Mouse (Mus musculus): ENCODE data around the gene Klk15.

- TF ChIP-seq POLR2A (IDR thresholded peaks at IDR 0.05; ENCODE audit: borderline replicate concordance, control insufficient read depth, low read depth, low read length) = no peak
- TF ChIP-seq CTCF (IDR thresholded peaks at IDR 0.05; ENCODE audit: control insufficient read depth, insufficient read depth, low read length) = no peak
Measured at GRCm38 (mm10) chr7:43952703-43953102, 19.2 kb downstream of the Klk15 start.

Data from bone marrow, adult 2 months (tissue).